Mouse (Mus musculus) myocyte (in vitro differentiated cells): Measurements from ENCODE around the gene Krtap29-1. TPM values are rescaled to one million over a fixed set of nuclear protein-coding genes. Genes with fewer than 3 reads are reported as not detected.

ENCODE experiments used
- H3K27me3 ChIP-seq: one replicate; pipeline ENCODE4 v1.6.1; 2011; ENCODE audit not compliant: control insufficient read depth, insufficient read depth, insufficient read length
- H3K36me3 ChIP-seq: one replicate; pipeline ENCODE4 v1.6.1; 2011; ENCODE audit not compliant: control insufficient read depth, insufficient read depth
- H3K4me2 ChIP-seq: one replicate; pipeline ENCODE4 v1.6.1; 2011; ENCODE audit warnings: low read depth, control low read depth
- H3K4me3 ChIP-seq: one replicate; pipeline ENCODE4 v1.5.1; 2011; ENCODE audit warnings: mild to moderate bottlenecking, control low read depth, moderate library complexity
- H3K79me2 ChIP-seq: one replicate; pipeline ENCODE4 v1.6.1; 2011; ENCODE audit not compliant: control insufficient read depth, insufficient read depth
- H3ac ChIP-seq: one replicate; pipeline ENCODE4 v1.6.1; 2011; ENCODE audit not compliant: control insufficient read depth, insufficient read length
- CEBPB ChIP-seq: IDR thresholded peaks from 2 replicates; pipeline ENCODE4 v1.6.1; 2011; ENCODE audit warnings: mild to moderate bottlenecking, moderate library complexity; ENCODE audit not compliant: poor library complexity, insufficient read depth, severe bottlenecking
- E2F4 ChIP-seq: IDR thresholded peaks from one replicate; pipeline ENCODE4 v1.6.1; 2011; ENCODE audit warnings: mild to moderate bottlenecking, control low read depth, moderate library complexity; ENCODE audit not compliant: insufficient read depth
- MAX ChIP-seq: IDR thresholded peaks from one replicate; pipeline ENCODE4 v1.6.1; 2011; ENCODE audit warnings: low read depth, mild to moderate bottlenecking, control low read depth
- MYOD1 ChIP-seq, 3 experiments: IDR thresholded peaks; one replicate each; pipeline ENCODE4 v1.6.1; 2011; ENCODE audit warnings: control low read depth in 2 of 3, low read depth in 2 of 3, mild to moderate bottlenecking in 2 of 3, moderate library complexity in 1 of 3; ENCODE audit not compliant: insufficient read length in 2 of 3, control insufficient read depth in 1 of 3
- MYOG ChIP-seq, 3 experiments: IDR thresholded peaks; one replicate each; pipeline ENCODE4 v1.6.1; 2011; ENCODE audit warnings: control low read depth in 2 of 3, low read depth in 2 of 3, mild to moderate bottlenecking in 2 of 3; ENCODE audit not compliant: insufficient read length in 2 of 3, control insufficient read depth in 1 of 3, insufficient read depth in 1 of 3
- POLR2A ChIP-seq: IDR thresholded peaks from one replicate; pipeline ENCODE4 v1.6.1; 2011; ENCODE audit warnings: low read depth, mild to moderate bottlenecking, control low read depth, moderate library complexity; ENCODE audit not compliant: insufficient read length
- POLR2AphosphoS2 ChIP-seq: IDR thresholded peaks from one replicate; pipeline ENCODE4 v1.6.1; 2011; ENCODE audit warnings: low read depth, control low read depth; ENCODE audit not compliant: insufficient read length
- REST ChIP-seq: IDR thresholded peaks from one replicate; pipeline ENCODE4 v1.6.1; 2011; ENCODE audit warnings: mild to moderate bottlenecking, control low read depth, moderate library complexity; ENCODE audit not compliant: insufficient read depth, insufficient read length
- SRF ChIP-seq: IDR thresholded peaks from one replicate; pipeline ENCODE4 v1.6.1; 2011; ENCODE audit warnings: low read depth; ENCODE audit not compliant: control insufficient read depth, insufficient read length
- TCF12 ChIP-seq: IDR thresholded peaks from one replicate; pipeline ENCODE4 v1.6.1; 2011; ENCODE audit warnings: mild to moderate bottlenecking, control low read depth; ENCODE audit not compliant: poor library complexity, insufficient read depth, severe bottlenecking
- TCF3 ChIP-seq: IDR thresholded peaks from one replicate; pipeline ENCODE4 v1.6.1; 2011; ENCODE audit warnings: low read depth, control low read depth; ENCODE audit not compliant: insufficient read length
- USF1 ChIP-seq: IDR thresholded peaks from one replicate; pipeline ENCODE4 v1.6.1; 2011; ENCODE audit warnings: low read depth, mild to moderate bottlenecking, control low read depth, moderate library complexity
- polyA plus RNA-seq: library from polyadenylated mRNA; unstranded; fragments of >200 nt; fragmentation: generic; extraction: Trizol; gene quantifications from one replicate; pipeline ENCODE4 v1.2.1, GENCODE M21; 2012; ENCODE audit warnings: missing spikeins

Gene Krtap29-1
- polyA plus RNA-seq, 1 experiment: not detected

DNA sequence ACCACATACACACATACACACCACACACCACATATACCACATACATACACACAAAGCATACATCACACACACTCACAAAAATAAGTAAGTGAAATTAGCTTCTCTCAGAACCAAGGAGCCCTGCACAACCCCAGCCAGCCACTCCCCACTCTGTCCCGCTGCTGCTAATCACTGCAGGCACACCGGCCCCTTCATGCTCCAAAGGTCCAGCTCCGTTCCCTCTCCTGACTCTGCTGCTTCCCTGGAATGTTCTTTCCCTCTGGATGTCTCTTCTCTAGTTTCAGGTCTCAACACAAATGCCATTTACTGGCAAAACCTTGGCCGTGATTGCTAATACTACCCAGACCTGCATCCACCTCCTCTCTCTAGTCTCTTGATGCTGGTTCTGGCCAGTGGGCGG, 31.8 kb upstream of the Krtap29-1 start:
- no peaks in the 10 kb centered on the region for H3K27me3 ChIP-seq
- no peak overlapping the region for H3K4me2 ChIP-seq

DNA sequence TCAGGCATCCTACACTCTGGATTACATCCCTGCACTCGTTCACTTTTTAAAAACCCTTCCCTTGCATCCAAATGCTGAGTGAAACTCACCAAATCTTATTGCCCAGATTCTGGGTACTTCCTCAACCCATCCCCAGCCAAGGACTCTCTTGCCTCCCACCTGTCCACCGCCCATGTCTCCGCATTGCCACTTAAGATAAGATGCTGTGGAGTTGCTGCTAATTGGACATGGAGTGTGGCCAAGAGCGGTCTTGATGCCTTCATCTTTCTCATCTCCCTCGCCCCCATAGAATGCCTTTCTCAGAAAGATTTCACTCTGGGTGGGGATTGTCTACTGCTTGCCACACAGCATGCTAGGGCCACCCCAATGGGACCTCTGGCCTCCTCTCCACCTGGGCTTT, 29.5 kb upstream of the Krtap29-1 start:
- Histone ChIP-seq H3K36me3 (no peaks in the 10 kb centered on the region), H3K27me3 (no peaks in the 10 kb centered on the region), H3K4me2 (no peak overlapping the region)

More for the DNA sequence above, 31.8 kb upstream of the Krtap29-1 start:
- H3K36me3 ChIP-seq: no peaks in the 10 kb centered on the region
- H3ac ChIP-seq: no peak overlapping the region
- no peak for TF ChIP-seq MYOG (IDR thresholded peaks at IDR 0.05; ENCODE audit: control insufficient read depth in 1 of 3, insufficient read depth in 1 of 3, insufficient read length in 2 of 3, low read depth in 2 of 3)
- TF ChIP-seq SRF: no peak
- TF ChIP-seq MAX: no peak
- TF ChIP-seq POLR2AphosphoS2: no peak
- no peak for TF ChIP-seq TCF12
- no peak for TF ChIP-seq E2F4
- TF ChIP-seq USF1: no peak
- no peak for TF ChIP-seq REST
- TF ChIP-seq TCF3: no peak
- no peak for TF ChIP-seq CEBPB
- no peak for TF ChIP-seq POLR2A
- no peak for TF ChIP-seq MYOD1 (IDR thresholded peaks at IDR 0.05; ENCODE audit: control insufficient read depth in 1 of 3, insufficient read length in 2 of 3, low read depth in 2 of 3)
- H3K79me2 ChIP-seq: no peaks in the 10 kb centered on the region
- H3K4me3 ChIP-seq: no peak overlapping the region

DNA sequence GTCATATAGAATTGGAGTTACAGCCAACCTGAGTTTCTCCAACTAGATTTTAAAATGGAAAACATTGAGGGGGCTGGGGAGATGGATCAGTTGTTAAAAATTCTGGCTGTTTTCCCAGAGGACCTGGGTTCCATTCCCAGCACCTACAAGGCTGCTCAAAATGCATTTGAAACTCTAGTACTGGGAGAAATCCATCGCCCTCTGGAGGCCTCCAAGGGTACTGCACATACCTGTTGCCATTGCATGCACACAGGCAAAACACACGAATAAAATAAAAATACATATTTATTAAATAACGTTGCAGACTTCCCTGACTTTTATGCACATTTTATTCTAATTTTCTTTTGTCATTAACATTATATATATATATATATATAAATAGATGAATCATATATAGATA, 27.8 kb upstream of the Krtap29-1 start:
- Histone ChIP-seq H3K79me2 (no peaks in the 10 kb centered on the region), H3K27me3 (no peaks in the 10 kb centered on the region), H3ac (no peak overlapping the region), H3K4me2 (no peak overlapping the region), H3K36me3 (no peaks in the 10 kb centered on the region), H3K4me3 (no peak overlapping the region)
- TF ChIP-seq POLR2A (no peak), TCF3 (no peak), POLR2AphosphoS2 (no peak), SRF (no peak), TCF12 (no peak), CEBPB (no peak), MAX (no peak), REST (no peak), MYOG (IDR thresholded peaks at IDR 0.05; ENCODE audit: control insufficient read depth in 1 of 3, insufficient read depth in 1 of 3, insufficient read length in 2 of 3, low read depth in 2 of 3) (no peak), USF1 (no peak), E2F4 (no peak), MYOD1 (IDR thresholded peaks at IDR 0.05; ENCODE audit: control insufficient read depth in 1 of 3, insufficient read length in 2 of 3, low read depth in 2 of 3) (no peak)

More for the DNA sequence above, 29.5 kb upstream of the Krtap29-1 start:
- no peak overlapping the region for H3ac ChIP-seq
- no peak for TF ChIP-seq POLR2AphosphoS2
- no peak for TF ChIP-seq REST
- TF ChIP-seq CEBPB: no peak
- no peaks in the 10 kb centered on the region for H3K79me2 ChIP-seq
- no peak overlapping the region for H3K4me3 ChIP-seq

DNA sequence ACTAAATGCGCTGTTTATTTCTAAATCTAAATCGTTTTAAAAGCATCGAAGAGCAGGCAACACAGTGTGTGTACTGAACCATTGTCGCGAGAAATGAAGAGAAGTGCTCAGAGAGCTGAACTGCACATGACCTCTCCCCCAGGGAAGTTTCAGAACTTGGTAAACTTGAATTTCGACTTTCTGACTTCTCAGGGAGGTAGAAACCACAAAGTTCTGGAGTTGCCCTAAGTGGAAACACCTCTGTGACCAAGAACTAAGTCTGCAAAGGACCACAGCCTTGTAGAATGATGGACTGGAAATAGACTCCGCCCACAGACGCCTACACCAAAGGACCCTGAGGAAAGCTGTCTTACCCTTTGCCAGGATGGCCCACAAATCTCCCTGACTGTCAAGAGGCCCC, 27.1 kb upstream of the Krtap29-1 start:
- H3K4me3 ChIP-seq: no peak overlapping the region
- H3K36me3 ChIP-seq: no peaks in the 10 kb centered on the region
- H3K4me2 ChIP-seq: no peak overlapping the region
- TF ChIP-seq POLR2A (no peak), USF1 (no peak), REST (no peak), TCF3 (no peak), E2F4 (no peak), MYOG (IDR thresholded peaks at IDR 0.05; ENCODE audit: control insufficient read depth in 1 of 3, insufficient read depth in 1 of 3, insufficient read length in 2 of 3, low read depth in 2 of 3) (no peak), MAX (no peak), MYOD1 (IDR thresholded peaks at IDR 0.05; ENCODE audit: control insufficient read depth in 1 of 3, insufficient read length in 2 of 3, low read depth in 2 of 3) (no peak), TCF12 (no peak), CEBPB (no peak), SRF (no peak), POLR2AphosphoS2 (no peak)
- H3K27me3 ChIP-seq: no peaks in the 10 kb centered on the region
- H3ac ChIP-seq: no peak overlapping the region
- H3K79me2 ChIP-seq: no peaks in the 10 kb centered on the region

DNA sequence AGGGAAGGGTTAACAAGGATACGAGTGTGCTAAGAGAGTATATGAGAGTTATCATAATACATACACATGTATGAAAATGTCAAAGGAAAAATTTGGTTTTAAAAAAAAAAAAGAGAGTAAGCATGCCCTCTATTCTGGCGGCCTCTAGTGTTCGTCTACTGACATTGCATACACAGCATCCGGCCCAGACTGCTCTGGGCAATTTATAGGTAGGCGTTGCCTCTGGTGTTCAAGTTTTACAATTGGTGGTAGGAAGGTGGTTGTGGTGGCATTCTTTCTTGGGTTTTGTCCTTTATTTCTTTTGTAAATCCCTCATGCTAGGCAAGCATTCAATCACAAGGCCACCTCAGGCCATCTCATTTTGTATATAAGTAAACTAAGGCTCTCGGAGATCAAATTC, 26.0 kb upstream of the Krtap29-1 start:
- Histone ChIP-seq H3K79me2 (no peaks in the 10 kb centered on the region), H3K27me3 (no peaks in the 10 kb centered on the region), H3ac (no peak overlapping the region), H3K4me2 (no peak overlapping the region), H3K4me3 (no peak overlapping the region), H3K36me3 (no peaks in the 10 kb centered on the region)
- TF ChIP-seq MAX (no peak), CEBPB (no peak), POLR2A (no peak), REST (no peak), MYOD1 (IDR thresholded peaks at IDR 0.05; ENCODE audit: control insufficient read depth in 1 of 3, insufficient read length in 2 of 3, low read depth in 2 of 3) (no peak), TCF12 (no peak), USF1 (no peak), E2F4 (no peak), TCF3 (no peak)
